Mouse (Mus musculus): ENCODE data around the gene Cdiptos.

Gene Cdiptos

DNA sequence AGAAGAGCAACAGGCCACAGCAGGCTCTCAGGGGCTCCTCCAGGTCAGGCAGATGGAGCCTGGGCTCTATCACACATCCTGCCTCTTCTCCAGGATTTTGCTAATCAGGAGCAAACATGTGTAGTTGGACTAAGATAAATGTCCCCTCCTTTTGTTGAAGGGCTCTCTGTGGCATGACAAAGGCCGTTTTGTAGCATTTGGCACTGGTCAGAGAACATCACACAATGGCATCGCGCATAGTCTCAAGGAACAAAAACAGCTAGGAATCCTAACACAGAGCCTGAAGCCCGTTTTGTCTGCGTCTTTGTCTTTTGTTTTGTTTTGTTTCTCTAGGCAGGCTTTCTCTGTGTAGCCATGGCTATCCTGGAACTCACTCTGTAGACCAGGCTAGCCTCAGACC lies 51.9 kb downstream of the Cdiptos start:
- no peak for DNase-seq (ENCODE audit: low spot score)

DNA sequence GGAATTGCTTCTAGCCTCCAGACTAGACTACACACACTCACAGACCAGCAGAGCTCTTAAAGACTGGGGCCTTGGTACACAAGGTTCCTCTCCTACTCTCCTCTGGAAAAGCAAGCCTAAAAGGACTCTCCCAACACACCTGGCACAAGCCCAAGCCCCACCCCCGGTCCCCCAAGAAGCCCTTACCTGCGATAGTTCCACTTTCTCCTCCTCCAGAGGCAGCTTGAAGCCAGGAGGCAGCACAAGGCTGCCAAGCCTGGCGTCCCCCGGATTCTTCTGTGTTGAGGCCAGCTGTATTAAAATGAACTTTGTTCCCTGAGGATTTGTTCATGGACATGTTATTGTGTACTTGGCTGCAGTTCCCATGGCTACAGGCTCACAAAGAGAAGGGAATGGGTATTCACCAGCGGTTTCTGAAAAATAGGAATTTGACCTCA lies 53.3 kb downstream of the Cdiptos start, which contains the start of gene Tmem219:
Gene Tmem219 (minus strand): TSS at position 294 of the 437 bp plus-strand sequence.
- peak; percentile 39 for DNase-seq (ENCODE audit: low spot score)

Measured in ovary, adult 18-20 months (tissue).